Comparison of ENCODE assay signal across 10 mouse cellular contexts in genomic region chr2:168252639-168253292, GRCm38 (mm10). TPM values are rescaled to one million over a fixed set of nuclear protein-coding genes. Genes with fewer than 3 reads are reported as not detected.
DNase-seq lines count a peak whose midpoint lies in the region; ATAC-seq and TF ChIP-seq lines count a peak whose summit lies in the region.
"Had no signal": no experiment of that assay in that cellular context is flagged by ENCODE, and none has a peak within 500 bp of the region (broad histone marks: within the 10 kb centered on the region; RNA-seq: fewer than 3 reads in every experiment).

No protein-coding gene starts in this region.

- no peaks in the 10 kb centered on the region for H3K36me3 ChIP-seq in ES-E14 (ENCODE audit: control insufficient read depth, insufficient read depth, low read length, poor library complexity, severe bottlenecking)
- H3K36me3 ChIP-seq in forebrain, embryonic 12.5 days (replicated peaks) = no peaks in the 10 kb centered on the region
- no peaks in the 10 kb centered on the region for H3K36me3 ChIP-seq in limb, embryonic 10.5 days
- H3K36me3 ChIP-seq in midbrain, embryonic 14.5 days (ENCODE audit: control insufficient read depth, insufficient read depth, low read length) = no peaks in the 10 kb centered on the region
- H3K36me3 ChIP-seq: heart, embryonic 15.5 days had no signal

- peaks cover 13% of the 10 kb centered on the region; the same call in 1 of the 2 replicates for H3K27me3 ChIP-seq in forebrain, embryonic 12.5 days
- peaks cover 11% of the 10 kb centered on the region; the same call in 1 of the 2 replicates for H3K27me3 ChIP-seq in limb, embryonic 10.5 days (ENCODE audit: low read depth, poor library complexity, severe bottlenecking)
- no peaks in the 10 kb centered on the region for H3K27me3 ChIP-seq in midbrain, embryonic 14.5 days (ENCODE audit: control insufficient read depth, insufficient read depth, low read length)

- in situ Hi-C loops in ES-E14 (cut with MboI; ENCODE audit: low sequenced_read_pairs in 2 of 2, unreplicated experiment in 2 of 2) = loop anchor here in 1 of 2 experiments (10.0 to 25.0 kb wide), 3 partner anchors 192 to 635 kb away; no protein-coding TSS in a partner anchor

- H3K9me3 ChIP-seq in ES-E14 (ENCODE audit: control insufficient read depth, insufficient read depth, low read depth, low read length) = no peaks in the 10 kb centered on the region
- no peaks in the 10 kb centered on the region for H3K9me3 ChIP-seq in forebrain, embryonic 12.5 days
- no peaks in the 10 kb centered on the region for H3K9me3 ChIP-seq in limb, embryonic 10.5 days (replicated peaks)
- H3K9me3 ChIP-seq in midbrain, embryonic 14.5 days (ENCODE audit: control insufficient read depth, low read length) = no peaks in the 10 kb centered on the region
- H3K9me3 ChIP-seq: heart, embryonic 15.5 days had no signal

- 12% methylated on average over 16 of the region's 16 CpGs for WGBS in forebrain, embryonic 12.5 days
- 13% methylated on average over 16 of the region's 16 CpGs for WGBS in limb, embryonic 10.5 days
- WGBS in midbrain, embryonic 14.5 days = 14% methylated on average over 16 of the region's 16 CpGs

- peaks cover 0 to 7% of the 10 kb centered on the region in 2 experiments; a peak in 2 of 4 replicates for H3K4me1 ChIP-seq in ES-E14 (ENCODE audit: control insufficient read depth in 2 of 2, insufficient read depth in 2 of 2, low read length in 2 of 2, poor library complexity in 1 of 2)
- H3K4me1 ChIP-seq in forebrain, embryonic 12.5 days = peaks cover 6% of the 10 kb centered on the region; the same call in 1 of the 2 replicates
- H3K4me1 ChIP-seq in limb, embryonic 10.5 days = peaks cover 18% of the 10 kb centered on the region
- no peaks in the 10 kb centered on the region for H3K4me1 ChIP-seq in midbrain, embryonic 14.5 days (ENCODE audit: control insufficient read depth, insufficient read depth, low read length)
- H3K4me1 ChIP-seq: heart, embryonic 15.5 days had no signal

- H3K4me2 ChIP-seq in forebrain, embryonic 12.5 days = peak overlapping the region; percentile 30
- H3K4me2 ChIP-seq in midbrain, embryonic 14.5 days (ENCODE audit: low read length) = peak overlapping the region; percentile 19; the same call in 1 of the 2 replicates
- H3K4me2 ChIP-seq: heart, embryonic 15.5 days had no signal

- DNase-seq in adrenal gland, postnatal 10 days = peak; percentile 22
- no peak for DNase-seq in adrenal gland, adult 2 months
- DNase-seq in ES-E14 (ENCODE audit: low read depth, low spot score) = peak; percentile 98
- peak; percentile 78 for DNase-seq in limb, embryonic 10.5 days (ENCODE audit: low spot score)
- peak; percentile 82 for DNase-seq in midbrain, embryonic 14.5 days
- peak; percentile 39 for DNase-seq in yolk sac, embryonic 10.5 days (ENCODE audit: low spot score)
- no peak for DNase-seq in urinary bladder, postnatal 25 days (ENCODE audit: low spot score)

- H3K9ac ChIP-seq in ES-E14 (ENCODE audit: insufficient read depth, low read depth, low read length, poor library complexity, severe bottlenecking) = peak overlapping the region; percentile 77; the same call in 1 of the 2 replicates
- no peak overlapping the region for H3K9ac ChIP-seq in forebrain, embryonic 12.5 days
- H3K9ac ChIP-seq in midbrain, embryonic 14.5 days (replicated peaks; ENCODE audit: low read length) = no peak overlapping the region
- H3K9ac ChIP-seq: heart, embryonic 15.5 days had no signal

- H3K27ac ChIP-seq in ES-E14 (ENCODE audit: insufficient read depth, low read depth, low read length, poor library complexity, severe bottlenecking) = no peak overlapping the region
- no peak overlapping the region for H3K27ac ChIP-seq in forebrain, embryonic 12.5 days
- peak overlapping the region; percentile 75 for H3K27ac ChIP-seq in limb, embryonic 10.5 days
- no peak overlapping the region for H3K27ac ChIP-seq in midbrain, embryonic 14.5 days (replicated peaks; ENCODE audit: low read depth, low read length)
- H3K27ac ChIP-seq: heart, embryonic 15.5 days had no signal

- H3K4me3 ChIP-seq in ES-E14 (ENCODE audit: insufficient read depth in 1 of 2, low read depth in 1 of 2, low read length in 2 of 2, poor library complexity in 1 of 2, severe bottlenecking in 1 of 2) = peak overlapping the region; percentile 49 to 60
- no peak overlapping the region; the same call in 1 of the 2 replicates for H3K4me3 ChIP-seq in forebrain, embryonic 12.5 days (replicated peaks)
- peak overlapping the region; percentile 44 for H3K4me3 ChIP-seq in limb, embryonic 10.5 days
- no peak overlapping the region for H3K4me3 ChIP-seq in midbrain, embryonic 14.5 days (replicated peaks; ENCODE audit: low read depth, low read length)
- H3K4me3 ChIP-seq: heart, embryonic 15.5 days had no signal

- 0 out of 2 replicates have a peak, but pooled peaks have one; percentile 37 for ATAC-seq in forebrain, embryonic 12.5 days (ENCODE audit: low FRiP score)
- ATAC-seq in midbrain, embryonic 14.5 days (ENCODE audit: low FRiP score, low TSS enrichment) = peak; percentile 46; the same call in 1 of the 2 replicates

TF ChIP-seq in ES-E14, 5 proteins besides CTCF, POLR2A, EP300 and RAD21:
- TF ChIP-seq ZNF384 (IDR thresholded peaks at IDR 0.05; ENCODE audit: low read depth, low read length) (peak; percentile 15; the same call in 1 of the 2 replicates), MAFK (IDR thresholded peaks at IDR 0.05; ENCODE audit: insufficient read depth, low read depth, low read length) (no peak), HCFC1 (IDR thresholded peaks at IDR 0.05; ENCODE audit: borderline replicate concordance, insufficient read depth, low read length) (no peak), CHD2 (IDR thresholded peaks at IDR 0.05; ENCODE audit: low read depth, low read length) (no peak), ZC3H11A (IDR thresholded peaks at IDR 0.05; ENCODE audit: borderline replicate concordance, low read depth, low read length) (0 out of 2 replicates have a peak, but pooled peaks have one; percentile 12)

RNA-seq across cellular contexts. Expression of gene Mocs3, which starts 22.3 kb away (rescaled TPM):
- total RNA-seq in adrenal gland, postnatal 10 days (2021) = 10 to 100 TPM; 10.1 to 15.2 TPM
- 10 to 100 TPM; 11.6 to 16.6 TPM for total RNA-seq in adrenal gland, adult 2 months (2021)
- 70.8 and 82.0 TPM in 2 replicates for polyA plus RNA-seq in adrenal gland, adult 2 months (2012; rRNA removed)
- total RNA-seq in ES-E14 (2012; rRNA removed) = 10.7 and 12.1 TPM in 2 replicates
- 9.4 and 9.6 TPM in 2 replicates for polyA plus RNA-seq in forebrain, embryonic 12.5 days (2016; fragmentation: Nextera tagmentation; extraction: Ambion mirVana)
- polyA plus RNA-seq in limb, embryonic 10.5 days (2016; fragmentation: Nextera tagmentation; extraction: Ambion mirVana) = 6.3 and 7.4 TPM in 2 replicates
- polyA plus RNA-seq in midbrain, embryonic 14.5 days (2014; fragmentation: Nextera tagmentation; extraction: Ambion mirVana) = 10.3 and 10.8 TPM in 2 replicates

RNA-seq across cellular contexts. Expression of gene Dpm1, which starts 22.4 kb away (rescaled TPM):
- total RNA-seq in adrenal gland, postnatal 10 days (2021) = 100 to 1,000 TPM; 102 to 112 TPM
- 100 to 1,000 TPM; 133 to 138 TPM for total RNA-seq in adrenal gland, adult 2 months (2021)
- 19.3 and 24.8 TPM in 2 replicates for polyA plus RNA-seq in adrenal gland, adult 2 months (2012; rRNA removed)
- 40.1 and 47.3 TPM in 2 replicates for total RNA-seq in ES-E14 (2012; rRNA removed)
- 79.3 and 88.0 TPM in 2 replicates for polyA plus RNA-seq in forebrain, embryonic 12.5 days (2016; fragmentation: Nextera tagmentation; extraction: Ambion mirVana)
- polyA plus RNA-seq in limb, embryonic 10.5 days (2016; fragmentation: Nextera tagmentation; extraction: Ambion mirVana) = 58.3 and 60.7 TPM in 2 replicates
- polyA plus RNA-seq in midbrain, embryonic 14.5 days (2014; fragmentation: Nextera tagmentation; extraction: Ambion mirVana) = 61.1 and 75.4 TPM in 2 replicates

RNA-seq across cellular contexts. Expression of gene Gm20716, which starts 22.6 kb away (rescaled TPM):
- total RNA-seq in adrenal gland, postnatal 10 days (2021) = 10 to 100 TPM; 21.9 to 24.6 TPM
- total RNA-seq in adrenal gland, adult 2 months (2021) = 10 to 100 TPM; 26.1 to 27.0 TPM
- polyA plus RNA-seq in adrenal gland, adult 2 months (2012; rRNA removed) = not detected in 2 replicates
- 37.3 and 41.7 TPM in 2 replicates for total RNA-seq in ES-E14 (2012; rRNA removed)
- 24.6 and 25.7 TPM in 2 replicates for polyA plus RNA-seq in forebrain, embryonic 12.5 days (2016; fragmentation: Nextera tagmentation; extraction: Ambion mirVana)
- polyA plus RNA-seq in limb, embryonic 10.5 days (2016; fragmentation: Nextera tagmentation; extraction: Ambion mirVana) = 18.4 and 22.2 TPM in 2 replicates
- 35.8 and 35.9 TPM in 2 replicates for polyA plus RNA-seq in midbrain, embryonic 14.5 days (2014; fragmentation: Nextera tagmentation; extraction: Ambion mirVana)

RNA-seq across cellular contexts. Expression of gene Kcng1, which starts 28.8 kb away (rescaled TPM):
- under 1 TPM in 1 of 2 experiments, not detected in 1; 0.06 TPM for total RNA-seq in adrenal gland, postnatal 10 days (2021)
- total RNA-seq in adrenal gland, adult 2 months (2021) = not detected
- polyA plus RNA-seq in adrenal gland, adult 2 months (2012; rRNA removed) = 0.15 TPM in 2 replicates
- 1.3 and 1.9 TPM in 2 replicates for total RNA-seq in ES-E14 (2012; rRNA removed)
- polyA plus RNA-seq in forebrain, embryonic 12.5 days (2016; fragmentation: Nextera tagmentation; extraction: Ambion mirVana) = 3.7 TPM in 2 replicates
- 1.4 and 2.3 TPM in 2 replicates for polyA plus RNA-seq in limb, embryonic 10.5 days (2016; fragmentation: Nextera tagmentation; extraction: Ambion mirVana)
- 2.0 and 3.0 TPM in 2 replicates for polyA plus RNA-seq in midbrain, embryonic 14.5 days (2014; fragmentation: Nextera tagmentation; extraction: Ambion mirVana)
- polyA plus RNA-seq: C2C12 had no signal

RNA-seq across cellular contexts. Expression of gene Adnp, which starts 45.9 kb away (rescaled TPM):
- 10 to 100 TPM; 47.6 to 66.2 TPM for total RNA-seq in adrenal gland, postnatal 10 days (2021)
- total RNA-seq in adrenal gland, adult 2 months (2021) = 10 to 100 TPM; 43.9 to 65.5 TPM
- polyA plus RNA-seq in adrenal gland, adult 2 months (2012; rRNA removed) = 16.4 and 18.6 TPM in 2 replicates
- total RNA-seq in ES-E14 (2012; rRNA removed) = 13.2 and 15.9 TPM in 2 replicates
- polyA plus RNA-seq in forebrain, embryonic 12.5 days (2016; fragmentation: Nextera tagmentation; extraction: Ambion mirVana) = 3.5 and 10.8 TPM in 2 replicates
- polyA plus RNA-seq in limb, embryonic 10.5 days (2016; fragmentation: Nextera tagmentation; extraction: Ambion mirVana) = 5.7 and 5.8 TPM in 2 replicates
- polyA plus RNA-seq in midbrain, embryonic 14.5 days (2014; fragmentation: Nextera tagmentation; extraction: Ambion mirVana) = 4.5 and 5.8 TPM in 2 replicates

Comparison
In these comparisons a context has a peak if more than half of its experiments do, and no peak if none do; other contexts are left out.
1. DNase-seq: peak in adrenal gland, postnatal 10 days (single experiment), ES-E14 (single experiment), limb, embryonic 10.5 days (single experiment), midbrain, embryonic 14.5 days (single experiment) and yolk sac, embryonic 10.5 days (single experiment); none in adrenal gland, adult 2 months (single experiment) and urinary bladder, postnatal 25 days (single experiment).
2. H3K4me3 ChIP-seq: peak in ES-E14 (2 of 2) and limb, embryonic 10.5 days (single experiment); none in forebrain, embryonic 12.5 days (single experiment) and midbrain, embryonic 14.5 days (single experiment).
3. RNA of gene Gm20716, which starts 22.6 kb away (polyA plus RNA-seq): 35.8 to 35.9 TPM in midbrain, embryonic 14.5 days, 24.6 to 25.7 TPM in forebrain, embryonic 12.5 days and 18.4 to 22.2 TPM in limb, embryonic 10.5 days; not detected in adrenal gland, adult 2 months; every median in the first group is over 10 times any median in the second.